Mouse (Mus musculus): ENCODE data around the gene Magi1.

Magi1 gene

DNA sequence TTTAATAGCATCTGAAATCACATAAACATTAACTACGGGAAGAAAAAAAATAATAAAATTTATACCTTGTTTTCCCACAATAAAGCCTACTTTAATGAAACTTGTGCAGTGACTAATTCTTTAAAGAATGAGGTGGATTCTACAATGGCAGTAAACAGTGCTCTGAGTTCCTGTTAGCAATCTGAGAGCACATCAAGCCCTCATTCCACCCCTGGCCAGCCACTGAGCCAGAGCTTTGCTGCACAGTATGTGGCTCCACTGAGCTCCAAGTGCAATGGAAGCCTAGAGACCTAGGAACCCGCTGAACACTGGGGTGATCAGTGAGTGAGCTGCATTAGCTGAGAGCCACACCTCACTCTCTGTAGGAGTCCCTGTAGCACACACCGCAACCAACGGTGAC, 127.7 kb downstream of the Magi1 start:
- DNase-seq = no peak

DNA sequence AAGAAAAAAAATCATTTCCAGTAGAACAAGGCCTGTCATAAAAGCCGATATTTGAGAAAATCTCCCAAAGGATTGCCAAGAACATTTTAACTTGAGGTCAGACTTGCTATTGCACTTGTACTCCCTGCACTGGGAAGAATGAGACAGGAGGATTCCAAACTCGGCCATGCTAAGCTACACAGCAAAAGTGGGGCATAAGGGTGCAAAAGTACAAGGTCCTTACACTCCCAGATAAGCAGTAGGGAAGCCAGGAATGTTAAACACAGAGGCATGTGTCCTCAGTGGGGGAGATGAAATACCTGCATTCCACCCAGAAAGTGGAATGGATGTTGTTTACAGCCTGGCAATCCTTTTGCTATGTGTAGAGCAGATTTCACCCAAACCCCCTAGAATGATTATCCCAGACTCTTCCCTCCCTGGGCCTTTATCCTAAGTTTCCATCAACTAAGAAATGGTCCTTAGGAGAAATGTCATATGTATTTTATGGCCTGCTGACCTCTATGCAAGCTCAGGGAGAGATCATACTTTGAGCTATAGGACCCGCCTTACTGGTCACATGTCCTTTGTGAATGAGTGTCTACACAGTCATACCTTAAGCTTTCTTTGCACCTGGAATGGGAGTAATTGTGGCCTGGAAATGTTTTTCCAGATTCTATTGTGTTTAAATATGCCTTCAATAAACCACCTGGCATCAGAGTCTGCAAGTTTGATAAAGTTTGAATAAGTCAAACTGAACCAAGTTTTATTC, 128.7 kb downstream of the Magi1 start:
- no peak for DNase-seq

DNA sequence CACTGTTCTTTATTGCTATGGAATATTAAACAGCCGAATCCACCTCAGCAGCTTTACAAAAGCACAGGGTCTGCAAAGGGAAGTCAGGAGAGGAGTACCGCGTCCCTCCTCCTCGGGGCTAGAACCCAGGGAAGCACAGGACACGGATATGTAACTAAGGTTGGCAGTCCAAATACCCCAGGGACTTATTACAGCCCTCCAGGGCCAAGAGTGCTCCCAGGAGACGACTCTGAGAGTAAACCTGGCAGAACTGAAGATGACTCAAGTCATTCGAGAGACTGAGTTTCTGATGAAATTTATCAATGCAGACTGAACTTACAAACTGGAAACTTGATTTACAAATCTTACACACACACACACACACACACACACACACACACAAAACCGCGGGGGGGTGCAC, 130.8 kb downstream of the Magi1 start:
- no peak for DNase-seq

DNA sequence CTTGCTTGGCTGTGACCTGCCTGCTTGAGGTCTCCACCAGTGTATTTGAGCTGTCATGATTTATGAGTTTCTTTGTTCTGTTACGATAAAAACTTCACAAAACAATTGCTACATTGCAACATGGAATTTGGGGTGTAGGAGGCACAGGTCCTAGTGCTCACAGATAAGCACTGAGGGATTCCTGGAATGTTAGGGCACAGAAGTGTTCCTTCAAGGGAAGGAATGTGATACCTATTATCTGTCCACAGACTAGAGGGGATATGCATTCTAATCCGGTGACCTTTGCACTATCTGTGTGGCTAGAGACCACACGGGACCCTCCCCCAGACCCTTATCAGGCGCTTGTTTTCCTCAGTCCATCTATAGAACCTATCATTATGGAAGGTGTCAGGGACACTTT, 132.8 kb downstream of the Magi1 start:
- no peak for DNase-seq

DNA sequence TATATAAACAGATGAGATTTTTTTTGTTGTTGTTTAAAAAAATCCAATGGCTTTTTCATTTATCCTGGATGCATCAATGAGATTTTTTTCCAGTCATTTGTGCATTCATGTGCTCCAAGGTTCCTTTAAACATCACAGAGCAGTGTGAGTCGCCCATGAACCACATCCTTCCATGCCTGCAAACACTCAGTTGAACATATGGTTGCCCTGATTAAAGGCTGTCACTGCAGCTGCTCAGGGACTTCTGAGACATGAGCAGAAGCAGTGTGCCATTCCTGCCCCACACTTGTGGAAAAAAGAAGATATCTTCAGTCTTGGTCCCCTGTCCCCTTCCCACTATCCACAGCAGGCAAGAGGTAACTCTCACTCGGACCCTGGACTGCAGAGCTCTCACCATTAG, 133.9 kb downstream of the Magi1 start:
- no peak for DNase-seq

DNA sequence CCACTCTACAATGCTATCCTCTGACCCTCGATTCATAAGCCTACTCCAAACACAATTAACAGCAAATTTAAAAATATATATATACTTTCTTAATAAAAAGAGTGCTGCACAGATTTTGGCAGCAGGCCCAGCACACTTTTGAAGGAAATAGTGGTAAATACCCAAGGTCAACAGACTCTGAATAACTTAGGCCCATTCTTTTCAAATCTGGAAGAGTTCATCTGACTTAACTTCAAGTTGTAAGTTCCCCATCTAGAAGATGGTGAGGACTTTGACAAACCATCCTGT, 137.6 kb downstream of the Magi1 start:
- DNase-seq = no peak

DNA sequence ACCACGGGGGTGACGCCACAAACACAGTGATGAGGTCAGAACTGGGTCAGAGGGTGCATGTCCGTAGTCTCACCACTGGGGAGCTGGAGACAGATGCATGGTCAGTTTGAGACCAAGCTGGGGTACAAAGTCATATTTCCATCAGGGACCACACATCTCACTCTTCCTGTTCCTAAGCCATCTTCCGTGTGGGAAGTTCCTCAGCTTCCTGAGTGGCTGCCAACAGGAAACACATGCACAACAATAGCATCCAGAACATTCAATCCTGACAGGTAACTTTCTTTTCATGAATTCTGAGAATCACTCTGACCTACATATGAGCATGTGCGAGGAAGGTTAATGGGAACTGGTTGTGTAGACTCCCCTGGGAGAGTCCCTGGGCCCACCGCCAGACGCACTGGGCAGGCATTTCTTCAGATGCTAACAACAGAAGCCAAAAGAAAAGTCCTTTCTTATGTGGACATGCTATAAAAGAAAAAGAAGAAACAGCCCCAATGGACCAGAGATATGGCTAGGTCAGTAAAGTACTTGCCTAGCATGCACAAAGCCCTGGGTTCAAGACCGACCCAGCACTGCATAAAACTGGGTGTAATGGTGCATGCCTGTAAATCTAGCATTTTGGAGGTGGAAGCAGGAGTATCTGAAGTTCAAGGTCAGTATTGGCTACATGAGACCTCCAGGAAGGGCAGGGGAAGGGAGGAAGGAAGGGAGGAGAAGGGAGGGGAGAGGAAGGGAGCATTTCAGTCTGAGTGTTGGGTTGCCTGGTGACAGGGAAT, 138.1 kb downstream of the Magi1 start:
- DNase-seq = no peak

DNA sequence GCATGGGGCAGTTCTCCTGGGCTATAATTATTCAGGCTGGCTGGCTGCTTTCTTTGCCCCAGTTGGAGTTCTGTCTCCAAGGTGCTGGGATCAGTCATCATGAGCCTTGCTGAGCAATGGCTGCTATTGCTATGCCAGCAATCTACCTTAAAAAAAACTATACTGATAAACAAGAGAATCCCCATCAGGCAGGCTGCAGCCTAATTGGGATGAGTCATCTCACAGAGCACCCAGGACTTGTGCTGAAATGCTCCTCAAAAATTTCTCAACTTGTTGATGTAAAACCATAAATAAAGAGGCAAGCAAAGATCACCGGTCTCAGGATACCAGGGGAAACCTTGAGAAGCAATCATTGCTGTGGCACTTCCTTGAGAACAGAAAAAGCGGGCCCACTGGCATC, 141.2 kb downstream of the Magi1 start:
- DNase-seq = no peak

DNA sequence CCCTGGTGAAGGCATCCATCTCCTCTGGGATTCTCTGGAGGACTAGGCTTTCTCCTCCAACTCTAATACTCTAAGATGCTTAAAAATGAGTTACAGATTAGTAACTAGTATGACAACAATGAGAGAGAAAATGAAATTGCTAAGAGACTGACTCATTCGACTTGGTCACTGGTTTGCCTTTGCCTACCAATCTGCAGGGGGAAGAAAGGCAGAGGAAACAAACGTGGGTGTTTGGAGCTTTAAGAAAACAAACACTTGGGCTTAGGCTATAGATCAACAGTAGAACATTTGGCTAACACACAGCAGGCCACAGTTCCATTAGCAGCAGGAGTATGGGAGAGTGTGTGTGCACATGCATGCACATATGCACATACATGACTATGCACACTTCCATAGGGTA, 142.2 kb downstream of the Magi1 start:
- no peak for DNase-seq

DNA sequence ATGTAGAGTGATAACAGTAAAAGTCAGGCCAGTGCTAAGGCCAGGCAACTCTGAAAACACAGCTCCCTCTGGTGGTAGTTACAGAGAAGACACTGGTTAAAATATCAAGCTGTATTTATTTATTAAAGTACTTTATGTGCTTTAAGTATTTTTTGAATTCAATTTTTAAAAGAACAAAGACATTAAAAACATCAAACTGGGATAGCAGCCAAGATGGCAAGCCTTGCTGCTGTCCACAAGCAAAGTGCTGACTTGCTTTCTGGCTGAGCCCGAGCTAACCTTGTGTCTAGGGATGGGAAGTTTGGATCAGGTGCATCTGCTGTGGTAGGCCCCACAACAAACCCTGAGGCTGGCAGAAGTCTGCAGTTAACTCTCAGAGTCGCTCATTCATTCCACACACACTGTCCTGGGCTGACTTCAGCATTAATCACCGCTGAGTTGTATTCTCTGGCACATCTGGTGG, 143.7 kb downstream of the Magi1 start:
- DNase-seq = no peak

DNA sequence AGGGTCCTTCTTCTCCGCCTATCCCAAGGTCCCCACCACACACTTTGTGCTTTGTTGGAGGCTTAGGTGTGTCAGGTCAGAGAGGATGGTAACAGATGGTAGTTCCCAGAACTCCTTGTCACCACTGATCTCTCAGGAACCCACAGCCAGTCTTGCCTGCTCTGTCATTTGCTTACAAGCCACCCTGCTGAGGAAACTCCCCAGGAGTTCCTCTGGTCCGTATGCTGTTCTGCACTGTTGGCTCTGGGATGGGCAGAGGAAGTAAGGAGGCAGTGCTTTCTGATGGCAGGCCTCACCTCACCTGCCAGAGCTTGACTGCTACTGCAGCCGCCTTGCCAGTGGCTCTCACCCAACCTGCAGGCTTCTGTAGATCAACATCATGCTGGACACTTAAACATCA, 147.0 kb downstream of the Magi1 start:
- DNase-seq = no peak

DNA sequence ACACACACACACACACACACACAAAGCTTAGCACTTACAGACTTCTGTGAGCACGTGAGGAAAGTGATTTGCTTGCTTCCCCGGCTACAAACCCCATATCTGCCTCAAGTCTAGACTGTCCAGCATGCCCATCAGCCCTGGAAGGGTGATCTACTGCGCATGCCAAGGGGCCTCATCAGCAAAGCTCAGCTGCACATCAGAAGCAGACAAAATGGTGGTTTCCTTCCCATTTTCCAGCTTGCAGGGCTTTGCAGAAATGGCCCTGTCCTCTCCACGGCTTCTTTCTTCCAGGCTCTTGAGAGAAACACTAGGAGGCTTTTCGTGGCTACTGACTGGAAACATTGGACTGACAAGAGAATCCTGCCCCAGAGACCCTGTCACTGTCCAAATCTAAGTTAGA, 149.6 kb downstream of the Magi1 start:
- DNase-seq = no peak

DNA sequence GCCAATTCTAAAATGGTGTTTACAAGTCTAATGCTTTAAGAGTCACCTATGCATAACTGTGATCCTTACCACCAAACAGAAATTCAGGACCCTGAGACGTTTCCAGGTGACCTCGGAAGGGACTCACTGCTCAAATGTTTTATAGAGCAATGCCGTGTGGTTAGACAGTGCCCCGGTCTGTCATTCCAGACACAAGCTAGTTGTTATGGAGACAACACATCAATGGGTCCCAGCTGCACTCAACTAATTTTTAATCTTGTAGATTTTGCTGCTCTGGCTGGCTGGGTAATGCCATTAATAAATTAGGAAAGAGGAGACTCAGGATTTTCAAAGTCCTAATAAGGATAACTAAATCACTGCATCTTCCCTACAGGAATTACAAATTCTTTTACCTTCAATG, 151.7 kb downstream of the Magi1 start:
- DNase-seq = no peak

DNA sequence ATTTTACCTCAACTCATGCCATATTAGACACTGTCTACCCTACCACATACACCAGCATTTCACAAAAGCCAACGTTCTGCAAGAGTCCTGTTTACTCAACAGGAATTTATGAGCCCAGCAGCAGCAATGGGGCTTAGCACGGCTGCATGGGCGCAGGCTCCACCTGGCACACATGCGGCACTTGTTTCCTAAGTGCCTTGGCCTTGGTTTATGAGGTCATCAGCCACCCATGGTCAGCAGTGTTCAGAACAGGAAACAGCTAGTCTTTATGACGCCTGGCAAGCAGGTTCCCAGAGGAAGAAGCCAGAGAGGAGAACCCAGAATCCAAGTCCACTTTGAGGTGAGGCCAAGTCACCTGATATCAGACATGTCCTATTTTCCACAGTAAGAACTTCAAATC, 153.3 kb downstream of the Magi1 start:
- no peak for DNase-seq

DNA sequence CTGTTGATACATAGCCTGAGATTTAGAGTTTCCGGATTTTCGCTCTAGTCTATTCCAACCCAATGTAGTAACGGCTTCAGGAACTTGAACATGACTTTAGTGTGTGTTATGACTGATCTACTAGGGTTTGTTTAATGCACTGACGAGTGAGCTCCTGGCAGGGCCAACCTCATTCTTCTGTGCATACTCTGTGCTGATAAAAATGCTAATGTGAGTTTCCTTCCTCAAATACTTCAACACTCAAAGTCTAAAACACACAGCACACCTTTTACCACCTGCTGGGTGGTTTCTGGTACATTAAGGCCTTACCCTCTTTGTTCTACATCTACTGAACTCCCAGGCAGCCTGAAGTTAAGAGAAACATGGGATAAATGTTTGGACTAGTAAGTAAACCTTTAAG, 157.0 kb downstream of the Magi1 start:
- DNase-seq = no peak

DNA sequence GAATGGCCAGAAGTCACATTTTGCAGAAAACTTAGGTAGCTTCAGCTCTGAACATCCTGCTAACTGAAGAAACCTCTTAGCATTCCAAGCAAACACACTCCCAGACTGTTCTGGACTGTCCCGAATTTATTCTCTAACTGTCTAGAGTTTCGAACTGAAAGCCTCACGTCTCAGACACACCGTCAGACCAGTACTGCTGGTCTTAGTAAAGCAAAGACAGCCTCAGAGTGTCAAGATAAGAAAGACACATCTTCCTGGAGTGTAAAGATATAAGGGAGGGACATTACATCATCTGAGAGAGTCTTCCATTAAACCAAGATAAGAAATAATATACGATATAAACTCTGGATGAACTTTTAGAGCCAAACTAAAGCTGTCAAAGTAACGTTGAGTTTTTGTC, 158.6 kb downstream of the Magi1 start:
- no peak for DNase-seq

DNA sequence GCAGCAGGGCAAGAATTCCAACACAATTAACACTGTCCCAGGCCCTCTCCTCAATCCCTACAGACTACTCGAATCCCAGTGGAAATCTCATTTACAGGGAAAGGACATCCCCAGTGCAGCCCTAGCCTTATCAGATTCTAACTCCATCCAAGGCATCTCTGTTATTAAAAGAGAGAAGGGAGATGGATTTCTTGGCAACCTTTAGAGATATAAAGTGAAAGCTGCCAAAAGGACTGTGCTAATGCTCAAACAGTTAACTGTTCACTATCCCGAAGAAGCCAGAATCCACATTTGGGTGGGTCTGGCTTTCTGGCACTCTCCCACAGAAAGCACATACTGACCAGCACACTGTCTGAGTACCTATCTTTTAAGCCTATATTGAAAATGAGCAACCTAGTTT, 159.4 kb downstream of the Magi1 start:
- no peak for DNase-seq

DNA sequence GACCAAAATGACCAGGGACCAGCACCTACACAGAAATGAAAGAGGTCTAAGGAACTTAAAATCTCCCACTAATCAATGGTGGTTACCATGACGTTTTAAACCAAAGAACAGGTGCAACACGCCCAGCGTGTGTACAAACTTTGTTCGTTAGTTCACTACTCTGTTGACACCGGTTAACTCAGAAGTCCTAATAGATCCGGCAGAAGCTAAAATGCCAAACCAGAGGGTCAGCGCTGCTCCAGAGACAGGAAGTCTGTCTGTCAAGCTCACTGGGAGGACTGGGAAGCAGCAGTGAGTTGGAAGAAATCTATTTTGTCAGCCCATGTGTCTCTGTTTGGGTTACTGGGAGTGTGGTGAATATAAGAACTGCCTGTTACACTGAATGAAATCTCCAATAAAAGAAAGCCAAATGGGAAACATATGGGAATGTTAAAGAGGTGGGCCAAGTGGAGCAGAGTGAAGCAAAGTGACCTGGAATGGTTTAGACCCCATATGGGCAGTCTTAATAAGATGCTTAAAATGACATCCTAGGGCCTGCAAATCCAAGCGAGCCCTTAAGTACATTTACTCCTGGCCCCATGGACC, 161.1 kb downstream of the Magi1 start:
- DNase-seq = no peak

DNA sequence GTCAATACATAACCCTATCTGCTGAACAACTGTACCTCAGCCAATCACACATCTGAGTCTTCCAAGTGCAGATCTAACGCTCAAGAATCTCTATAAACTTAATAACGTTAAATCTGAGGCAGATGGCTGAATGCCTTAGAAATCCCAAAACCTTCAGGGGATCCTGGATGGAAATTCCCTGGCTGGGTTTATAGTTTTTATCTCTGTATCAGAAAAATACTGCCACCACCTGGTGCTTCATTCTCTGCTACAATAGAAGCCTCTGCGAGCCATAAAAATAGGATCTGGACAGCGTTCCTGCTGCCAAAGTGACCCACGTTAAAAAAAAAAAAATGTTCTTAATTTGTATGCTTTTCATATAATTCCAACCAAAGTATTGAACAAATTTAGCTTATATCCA, 162.2 kb downstream of the Magi1 start:
- DNase-seq = no peak

DNA sequence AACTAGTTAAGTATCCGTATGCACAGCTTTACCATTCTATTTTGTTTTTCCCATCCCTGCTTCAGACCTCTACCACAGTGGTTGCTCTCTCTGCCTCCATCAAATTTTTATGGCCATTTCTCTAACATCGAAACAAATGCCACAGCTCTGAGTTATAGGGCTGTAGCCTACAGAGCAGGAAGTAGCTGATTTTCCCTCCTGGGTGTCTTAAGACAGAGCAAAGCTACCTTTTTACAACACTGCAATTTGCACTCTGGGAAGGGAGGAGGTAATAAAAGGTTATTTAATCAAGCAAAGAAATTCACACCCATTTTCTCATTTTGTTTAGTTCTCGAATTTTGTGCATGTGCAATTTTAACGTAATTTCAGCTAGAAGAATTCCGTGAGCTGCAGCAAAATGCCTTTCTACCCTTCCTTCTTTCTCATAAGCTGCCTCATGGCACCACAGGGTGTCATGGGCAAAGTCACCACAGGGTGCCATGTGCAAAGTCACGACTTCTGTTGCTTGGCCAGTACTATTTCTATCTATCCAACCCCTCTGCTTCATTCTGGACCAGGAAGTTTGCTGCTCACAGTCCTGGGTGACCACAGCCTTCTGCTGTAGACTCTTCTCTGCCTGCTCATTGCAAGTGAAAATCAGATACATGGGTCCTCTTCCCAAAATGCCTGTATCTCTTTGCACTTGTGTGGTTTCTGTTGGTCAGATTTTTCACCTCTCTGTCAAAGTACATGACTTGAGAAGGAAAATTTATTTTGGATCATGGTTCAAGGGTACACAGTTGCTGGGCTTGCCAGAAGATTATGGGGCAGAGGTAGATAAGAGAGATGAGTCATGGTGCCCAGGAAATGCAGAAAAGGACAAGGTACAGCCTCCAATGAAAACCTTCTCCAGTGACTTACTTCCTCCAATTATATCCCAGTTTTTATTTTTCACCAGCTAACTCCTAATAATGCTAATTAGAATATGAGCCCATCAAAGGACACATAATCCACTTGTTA, 167.0 kb downstream of the Magi1 start:
- DNase-seq = no peak

DNA sequence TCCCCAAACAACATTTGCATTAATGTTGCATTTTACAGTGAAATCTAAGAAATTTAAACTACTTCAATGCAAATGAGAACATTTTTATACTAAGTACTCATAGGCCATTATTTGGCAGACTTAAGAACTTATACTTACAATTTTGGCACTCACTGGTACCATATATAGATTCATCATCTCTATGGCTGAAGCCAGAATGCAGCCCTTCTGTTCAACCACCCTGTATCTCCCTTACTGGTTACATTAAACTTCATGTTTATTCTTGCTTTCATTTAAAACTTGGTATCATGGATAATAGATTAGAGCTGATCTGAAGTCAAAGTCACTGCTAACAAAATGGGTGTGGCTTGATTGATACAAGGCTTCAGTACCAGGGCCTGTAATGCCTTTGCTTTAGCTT, 171.9 kb downstream of the Magi1 start:
- DNase-seq = no peak

DNA sequence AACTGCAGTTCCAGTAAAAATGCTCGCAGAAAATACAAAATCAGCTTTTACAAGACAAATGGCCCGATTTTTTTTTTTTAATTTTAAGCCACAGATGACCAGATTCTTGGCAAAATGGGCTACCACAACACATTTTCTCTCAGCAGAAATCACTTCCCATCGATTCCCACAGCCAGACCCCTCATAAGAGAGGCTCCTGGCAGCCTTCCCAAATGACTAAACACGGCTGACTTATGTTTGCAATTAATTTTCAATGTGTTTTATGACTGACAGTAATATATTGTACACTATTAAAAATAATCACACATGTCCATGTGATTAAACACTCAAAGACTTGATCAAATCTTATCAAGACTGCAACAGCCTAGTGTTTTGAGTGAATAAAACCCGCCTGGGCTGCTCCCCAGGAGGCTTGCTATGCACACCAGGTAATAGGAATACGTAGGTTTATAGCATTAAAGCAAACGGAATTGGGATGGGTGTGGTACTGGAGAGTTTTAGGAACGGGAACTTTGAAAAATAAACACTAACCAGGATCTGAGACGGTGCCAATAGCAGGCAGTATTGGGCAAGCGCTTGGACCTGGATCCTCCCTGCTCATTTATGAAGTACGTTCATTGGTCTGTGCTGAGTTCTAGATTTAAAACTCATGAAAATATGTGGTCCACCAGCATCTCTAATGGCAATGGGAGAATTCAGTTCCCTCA, 176.2 kb downstream of the Magi1 start:
- no peak for DNase-seq

DNA sequence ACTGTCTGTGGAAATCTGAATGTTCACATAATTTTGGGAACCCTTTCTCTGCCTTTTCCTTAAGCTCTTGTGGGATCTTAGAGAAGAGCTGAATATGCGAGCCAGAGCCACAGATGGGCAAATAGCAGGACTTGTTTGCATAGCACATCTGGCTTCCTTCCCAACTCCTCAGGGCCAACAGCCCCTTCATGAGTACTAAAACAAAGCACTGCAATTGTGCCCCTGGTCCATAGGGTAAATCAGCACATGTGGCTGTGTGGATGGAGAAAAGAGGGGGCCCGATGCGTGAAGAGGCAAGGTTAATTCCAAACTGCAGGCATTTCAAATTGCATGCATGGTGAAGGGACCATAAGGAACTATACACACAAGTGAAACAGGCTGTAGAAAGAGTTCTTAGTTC, 180.1 kb downstream of the Magi1 start:
- no peak for DNase-seq

Measured in thymus, postnatal 25 days (tissue).